ENCODE assay signal across 26 mouse cellular contexts in genomic region chr6:8791781-8792180, GRCm38 (mm10).
"Had no signal": no experiment of that assay in that cellular context is flagged by ENCODE, and none has a peak within 500 bp of the region (broad histone marks: within the 10 kb centered on the region; RNA-seq: fewer than 3 reads in every experiment).

No protein-coding gene starts in this region.

- ATAC-seq: hindbrain, embryonic 16.5 days; intestine, embryonic 16.5 days; liver, embryonic 12.5 days had no signal

- H3K27me3 ChIP-seq: heart, embryonic 13.5 days; heart, embryonic 15.5 days; kidney, embryonic 15.5 days; limb, embryonic 13.5 days; limb, embryonic 15.5 days; liver, embryonic 12.5 days had no signal

- H3K36me3 ChIP-seq: heart, embryonic 13.5 days; heart, embryonic 15.5 days; kidney, embryonic 15.5 days; limb, embryonic 13.5 days; limb, embryonic 15.5 days; liver, embryonic 12.5 days had no signal

- H3K27ac ChIP-seq: heart, adult 2 months; heart, embryonic 13.5 days; heart, embryonic 15.5 days; hindbrain, embryonic 14.5 days; kidney, embryonic 15.5 days; kidney, postnatal 0 days; limb, embryonic 13.5 days; limb, embryonic 15.5 days; liver, embryonic 12.5 days; liver, embryonic 14.5 days had no signal

- H3K9ac ChIP-seq: heart, embryonic 13.5 days; heart, embryonic 15.5 days; hindbrain, embryonic 14.5 days; kidney, embryonic 15.5 days; limb, embryonic 13.5 days; limb, embryonic 15.5 days; liver, embryonic 12.5 days; liver, embryonic 14.5 days had no signal

- H3K4me3 ChIP-seq: heart, adult 2 months; heart, embryonic 13.5 days; heart, embryonic 15.5 days; kidney, embryonic 15.5 days; limb, embryonic 13.5 days; limb, embryonic 15.5 days; liver, embryonic 12.5 days had no signal

- DNase-seq: gastrocnemius, postnatal 14 days; gastrocnemius, postnatal 36 days; heart, adult 11 months; heart, adult 2 months; heart, postnatal 14 days; heart, postnatal 36 days; kidney, adult 11 months; kidney, adult 2 months; kidney, adult 9 months; kidney, postnatal 14 days; kidney, postnatal 36 days; layer of hippocampus, adult 9-11 months; layer of hippocampus, postnatal 36 days; left cerebral cortex, postnatal 4 days had no signal

- H3K9me3 ChIP-seq: heart, embryonic 15.5 days; kidney, embryonic 15.5 days; limb, embryonic 15.5 days; liver, embryonic 12.5 days had no signal

- H3K4me1 ChIP-seq: heart, embryonic 13.5 days; heart, embryonic 15.5 days; kidney, embryonic 15.5 days; limb, embryonic 13.5 days; limb, embryonic 15.5 days; liver, embryonic 12.5 days had no signal

- H3K4me2 ChIP-seq: heart, embryonic 11.5 days; heart, embryonic 13.5 days; heart, embryonic 15.5 days; hindbrain, embryonic 14.5 days; kidney, embryonic 15.5 days; limb, embryonic 13.5 days; limb, embryonic 15.5 days; liver, embryonic 12.5 days had no signal
